Mouse (Mus musculus): ENCODE data around the gene Cntn3. TPM values are rescaled to one million over a fixed set of nuclear protein-coding genes. Genes with fewer than 3 reads are reported as not detected.
A peak's percentile ranks its signal among the peaks of the same experiment; 100 is the strongest.

The Cntn3 gene
- total and polyA plus RNA-seq, 2 experiments from 2014 or later = 0.04 to 0.14 TPM

DNA sequence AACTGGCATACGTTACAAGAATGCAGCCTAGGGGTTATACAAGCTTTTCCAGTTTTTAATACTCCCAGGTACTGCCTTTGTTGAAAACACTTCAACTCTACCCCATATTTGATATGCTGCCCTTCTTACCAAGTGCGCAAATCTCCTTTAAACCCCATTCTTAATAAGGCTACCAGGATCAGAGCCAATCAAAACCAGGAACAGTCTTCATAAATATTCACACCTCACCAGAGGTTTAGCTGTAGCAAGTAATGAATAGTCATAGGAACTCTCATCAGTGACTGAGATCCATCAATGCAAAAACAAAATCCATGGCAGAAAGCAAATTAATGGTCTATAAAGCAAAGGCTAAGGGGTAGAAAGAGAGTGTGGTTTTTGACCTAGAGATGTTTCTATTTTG is 10.7 kb upstream of the Cntn3 start:
- ATAC-seq (ENCODE audit: insufficient read depth, low read depth) (no peak), DNase-seq (ENCODE audit: low spot score) (no peak)
- Histone ChIP-seq H3K4me3 (ENCODE audit: low read depth, low read length) (no peak overlapping the region), H3K4me2 (ENCODE audit: low read depth, low read length) (no peak overlapping the region), H3K9me3 (replicated peaks; ENCODE audit: control insufficient read depth, low read length) (no peaks in the 10 kb centered on the region), H3K4me1 (ENCODE audit: control insufficient read depth, insufficient read depth) (no peaks in the 10 kb centered on the region), H3K27me3 (ENCODE audit: control insufficient read depth, insufficient read depth, low read length) (no peaks in the 10 kb centered on the region), H3K9ac (replicated peaks; ENCODE audit: low read depth, low read length) (no peak overlapping the region), H3K36me3 (replicated peaks; ENCODE audit: control insufficient read depth, insufficient read depth, low read length) (no peaks in the 10 kb centered on the region), H3K27ac (ENCODE audit: low read depth) (no peak overlapping the region)
- TF ChIP-seq EP300 (IDR thresholded peaks at IDR 0.05; ENCODE audit: low read depth) = no peak
- TF ChIP-seq CTCF (IDR thresholded peaks at IDR 0.05; ENCODE audit: low read depth) = no peak
- 65% methylated on average over 2 of the region's 2 CpGs for WGBS

DNA sequence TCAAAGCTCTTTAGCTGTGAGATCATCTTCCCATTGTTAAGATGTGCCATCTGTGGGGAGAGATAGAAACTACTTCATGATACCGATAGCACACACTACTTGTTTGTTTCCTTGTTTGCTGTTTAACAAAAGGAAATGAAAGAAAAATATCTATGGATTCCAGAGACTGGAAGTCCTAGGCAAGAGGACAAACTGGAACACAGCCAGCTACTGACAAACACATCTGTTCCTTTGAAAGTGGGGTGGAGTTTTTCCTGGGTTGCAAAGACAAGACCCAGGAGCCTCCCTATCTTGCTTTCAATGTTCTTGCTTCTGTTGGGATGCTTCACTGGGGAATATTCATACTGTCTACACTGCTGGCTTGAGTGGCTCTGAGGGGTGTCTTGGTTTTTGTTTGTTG is 5.4 kb downstream of the Cntn3 start:
- Histone ChIP-seq H3K27ac (ENCODE audit: low read depth) (no peak overlapping the region), H3K27me3 (ENCODE audit: control insufficient read depth, insufficient read depth, low read length) (peaks cover 7% of the 10 kb centered on the region), H3K9ac (replicated peaks; ENCODE audit: low read depth, low read length) (no peak overlapping the region), H3K4me1 (ENCODE audit: control insufficient read depth, insufficient read depth) (no peaks in the 10 kb centered on the region), H3K4me2 (ENCODE audit: low read depth, low read length) (no peak overlapping the region), H3K36me3 (replicated peaks; ENCODE audit: control insufficient read depth, insufficient read depth, low read length) (no peaks in the 10 kb centered on the region), H3K9me3 (replicated peaks; ENCODE audit: control insufficient read depth, low read length) (no peaks in the 10 kb centered on the region), H3K4me3 (ENCODE audit: low read depth, low read length) (no peak overlapping the region)
- DNase-seq (ENCODE audit: low spot score) (no peak), ATAC-seq (ENCODE audit: insufficient read depth, low read depth) (no peak)
- WGBS = 53% methylated on average over 1 of the region's 1 CpGs
- TF ChIP-seq EP300 (IDR thresholded peaks at IDR 0.05; ENCODE audit: low read depth) (no peak), CTCF (IDR thresholded peaks at IDR 0.05; ENCODE audit: low read depth) (no peak)

DNA sequence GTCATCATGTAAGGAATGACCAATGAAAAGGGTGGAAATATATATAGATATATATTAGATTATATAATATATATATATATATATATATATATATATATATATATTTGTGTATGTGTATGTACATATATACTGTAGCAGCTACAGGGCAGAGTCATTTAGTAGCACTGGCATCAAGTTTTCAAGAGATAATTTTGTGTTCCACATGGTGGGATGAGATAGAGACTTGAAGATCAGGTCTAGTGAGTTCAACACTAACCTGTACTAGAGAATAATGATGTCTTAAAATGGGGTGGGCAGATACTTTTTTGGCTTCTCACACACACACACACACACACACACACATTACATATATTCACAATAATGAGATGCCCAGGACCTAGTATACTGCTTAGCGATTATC is 7.7 kb downstream of the Cntn3 start:
- H3K27me3 ChIP-seq (ENCODE audit: control insufficient read depth, insufficient read depth, low read length) = peaks cover 7% of the 10 kb centered on the region
- TF ChIP-seq EP300 (IDR thresholded peaks at IDR 0.05; ENCODE audit: low read depth) (no peak), CTCF (IDR thresholded peaks at IDR 0.05; ENCODE audit: low read depth) (no peak)
- H3K4me2 ChIP-seq (ENCODE audit: low read depth, low read length) = no peak overlapping the region
- ATAC-seq (ENCODE audit: insufficient read depth, low read depth) (no peak), DNase-seq (ENCODE audit: low spot score) (no peak)
- H3K4me3 ChIP-seq (ENCODE audit: low read depth, low read length) = no peak overlapping the region
- no peak overlapping the region for H3K27ac ChIP-seq (ENCODE audit: low read depth)
- WGBS = 90% methylated on average over 1 of the region's 1 CpGs
- no peaks in the 10 kb centered on the region for H3K36me3 ChIP-seq (replicated peaks; ENCODE audit: control insufficient read depth, insufficient read depth, low read length)
- no peak overlapping the region for H3K9ac ChIP-seq (replicated peaks; ENCODE audit: low read depth, low read length)
- H3K4me1 ChIP-seq (ENCODE audit: control insufficient read depth, insufficient read depth) = no peaks in the 10 kb centered on the region
- H3K9me3 ChIP-seq (replicated peaks; ENCODE audit: control insufficient read depth, low read length) = no peaks in the 10 kb centered on the region

DNA sequence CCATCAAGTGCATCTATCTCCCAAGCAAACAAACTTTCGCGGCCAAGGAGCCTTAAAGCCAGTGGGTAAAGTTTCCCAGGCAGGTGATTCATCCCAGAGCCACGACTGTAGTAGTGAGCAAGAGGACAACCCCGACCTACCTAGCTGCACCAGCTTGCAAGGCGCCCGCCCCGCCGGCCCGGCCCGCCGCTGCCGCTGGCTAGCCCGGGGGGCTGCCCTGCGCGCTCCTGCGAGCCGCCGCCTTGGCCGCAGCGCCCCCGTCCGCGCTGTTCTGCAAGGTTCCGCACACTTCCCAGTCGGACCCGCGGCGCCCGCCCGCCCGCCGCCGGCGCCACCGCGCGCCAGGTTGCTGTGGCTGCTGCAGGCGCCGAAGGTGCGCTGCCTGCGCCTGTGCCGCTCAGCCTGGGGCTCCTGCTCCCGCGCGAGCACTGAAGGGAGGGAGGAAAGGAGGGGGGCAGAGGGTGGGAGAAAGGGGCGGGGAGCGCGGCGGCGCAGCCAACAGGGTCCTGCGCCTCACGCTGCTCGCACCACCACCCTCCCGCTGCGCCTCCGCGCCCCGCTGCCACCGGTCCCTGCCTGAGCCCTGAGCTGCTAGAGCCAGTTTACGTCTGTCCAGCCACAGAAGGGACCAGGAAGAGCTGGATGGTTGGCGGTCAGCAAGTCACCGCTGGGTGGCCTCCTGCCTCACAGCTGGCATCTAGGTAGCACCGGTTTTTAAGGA is 8.7 kb downstream of the Cntn3 start:
- WGBS = under 1% methylated on average over 47 of the region's 63 CpGs
- Histone ChIP-seq H3K36me3 (replicated peaks; ENCODE audit: control insufficient read depth, insufficient read depth, low read length) (no peaks in the 10 kb centered on the region), H3K27ac (ENCODE audit: low read depth) (no peak overlapping the region), H3K9ac (replicated peaks; ENCODE audit: low read depth, low read length) (no peak overlapping the region), H3K4me1 (ENCODE audit: control insufficient read depth, insufficient read depth) (no peaks in the 10 kb centered on the region), H3K4me2 (ENCODE audit: low read depth, low read length) (peak overlapping the region; percentile 79), H3K4me3 (ENCODE audit: low read depth, low read length) (peak overlapping the region; percentile 51), H3K9me3 (replicated peaks; ENCODE audit: control insufficient read depth, low read length) (no peaks in the 10 kb centered on the region), H3K27me3 (ENCODE audit: control insufficient read depth, insufficient read depth, low read length) (peaks cover 7% of the 10 kb centered on the region)
- DNase-seq (ENCODE audit: low spot score) (peak; percentile 31), ATAC-seq (ENCODE audit: insufficient read depth, low read depth) (peak; percentile 87)
- TF ChIP-seq CTCF (IDR thresholded peaks at IDR 0.05; ENCODE audit: low read depth) = peak; percentile 21; the same call in 1 of the 2 replicates
- TF ChIP-seq EP300 (IDR thresholded peaks at IDR 0.05; ENCODE audit: low read depth) = no peak

DNA sequence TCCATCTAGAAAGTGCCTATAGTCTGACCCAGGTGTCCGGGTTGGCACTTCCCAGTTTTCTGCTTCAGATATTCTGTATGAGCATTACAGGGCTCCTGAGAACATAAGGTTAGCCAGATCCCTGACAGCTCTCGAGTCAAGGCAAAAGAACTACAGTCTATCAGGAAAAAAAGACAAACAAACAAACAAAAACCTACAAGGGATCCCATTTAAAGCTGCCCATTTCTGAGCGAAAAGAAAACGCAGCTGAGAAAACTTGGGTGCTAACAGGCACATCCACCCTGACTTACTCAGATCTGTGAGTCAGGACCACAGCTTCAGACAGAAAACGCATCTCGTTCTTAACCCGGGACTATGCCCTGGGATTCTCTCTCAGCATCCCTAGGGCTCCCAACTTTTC is 9.5 kb downstream of the Cntn3 start:
- Histone ChIP-seq H3K4me1 (ENCODE audit: control insufficient read depth, insufficient read depth) (no peaks in the 10 kb centered on the region), H3K9ac (replicated peaks; ENCODE audit: low read depth, low read length) (no peak overlapping the region), H3K36me3 (replicated peaks; ENCODE audit: control insufficient read depth, insufficient read depth, low read length) (no peaks in the 10 kb centered on the region), H3K4me2 (ENCODE audit: low read depth, low read length) (peak overlapping the region; percentile 79), H3K4me3 (ENCODE audit: low read depth, low read length) (peak overlapping the region; percentile 51), H3K9me3 (replicated peaks; ENCODE audit: control insufficient read depth, low read length) (no peaks in the 10 kb centered on the region), H3K27me3 (ENCODE audit: control insufficient read depth, insufficient read depth, low read length) (peaks cover 7% of the 10 kb centered on the region), H3K27ac (ENCODE audit: low read depth) (no peak overlapping the region)
- no peak for TF ChIP-seq CTCF (IDR thresholded peaks at IDR 0.05; ENCODE audit: low read depth)
- no peak for TF ChIP-seq EP300 (IDR thresholded peaks at IDR 0.05; ENCODE audit: low read depth)
- WGBS = 15% methylated on average over 7 of the region's 7 CpGs
- DNase-seq (ENCODE audit: low spot score) (no peak), ATAC-seq (ENCODE audit: insufficient read depth, low read depth) (no peak)

DNA sequence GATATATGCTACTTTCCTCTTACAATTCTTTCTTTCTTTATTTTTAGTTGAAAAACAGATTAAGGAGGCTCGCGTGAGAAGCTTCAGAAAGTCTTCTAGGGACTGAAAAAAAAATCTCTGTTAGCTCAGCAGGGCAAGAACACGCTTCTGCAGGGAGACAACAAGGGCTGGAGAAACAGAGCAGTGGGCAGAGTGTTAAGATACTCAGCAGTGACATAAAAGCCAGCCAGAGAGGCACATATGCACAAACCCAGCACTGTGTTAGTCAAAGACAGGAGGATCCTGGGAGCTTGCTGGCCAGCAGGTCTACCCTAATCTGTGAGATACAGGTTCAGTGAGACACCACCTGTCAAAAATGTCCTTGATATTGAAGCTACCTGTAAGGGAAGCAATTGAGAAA is 15.4 kb downstream of the Cntn3 start:
- H3K4me1 ChIP-seq (ENCODE audit: control insufficient read depth, insufficient read depth) = no peaks in the 10 kb centered on the region
- no peaks in the 10 kb centered on the region for H3K36me3 ChIP-seq (replicated peaks; ENCODE audit: control insufficient read depth, insufficient read depth, low read length)
- TF ChIP-seq CTCF (IDR thresholded peaks at IDR 0.05; ENCODE audit: low read depth) (no peak), EP300 (IDR thresholded peaks at IDR 0.05; ENCODE audit: low read depth) (no peak)
- H3K27me3 ChIP-seq (ENCODE audit: control insufficient read depth, insufficient read depth, low read length) = no peaks in the 10 kb centered on the region
- no peak for ATAC-seq (ENCODE audit: insufficient read depth, low read depth)
- H3K9ac ChIP-seq (replicated peaks; ENCODE audit: low read depth, low read length) = no peak overlapping the region
- H3K27ac ChIP-seq (ENCODE audit: low read depth) = no peak overlapping the region
- DNase-seq (ENCODE audit: low spot score) = no peak
- WGBS = 80% methylated on average over 3 of the region's 3 CpGs
- no peak overlapping the region for H3K4me2 ChIP-seq (ENCODE audit: low read depth, low read length)
- H3K4me3 ChIP-seq (ENCODE audit: low read depth, low read length) = no peak overlapping the region
- no peaks in the 10 kb centered on the region for H3K9me3 ChIP-seq (replicated peaks; ENCODE audit: control insufficient read depth, low read length)

Measured in heart, postnatal 0 days (tissue).